Mouse (Mus musculus): ENCODE results near the gene Fbxo7. TPM values are rescaled to one million over a fixed set of nuclear protein-coding genes. Genes with fewer than 3 reads are reported as not detected.

Fbxo7 gene
- polyA plus RNA-seq, 1 experiment from 2014 or later = 25.9 TPM

- no peak for ATAC-seq (ENCODE audit: insufficient number of reproducible peaks, insufficient read depth, low FRiP score, low TSS enrichment, low read depth)
- H3K9me3 ChIP-seq = no peaks in the 10 kb centered on the region
- WGBS = 51% methylated on average over 10 of the region's 10 CpGs
Measured at GRCm38 (mm10) chr10:86091919-86092318, 70.1 kb downstream of the Fbxo7 start.

GRCm38 (mm10) chr10:86093109-86094035 lies 71.6 kb downstream of the Fbxo7 start:
- H3K9ac ChIP-seq (replicated peaks) = no peak overlapping the region
- H3K27ac ChIP-seq = no peak overlapping the region
- H3K4me2 ChIP-seq = no peak overlapping the region
- H3K27me3 ChIP-seq = no peaks in the 10 kb centered on the region
- no peak overlapping the region for H3K4me3 ChIP-seq (replicated peaks)
- no peaks in the 10 kb centered on the region for H3K36me3 ChIP-seq
- no peak for ATAC-seq (ENCODE audit: insufficient number of reproducible peaks, insufficient read depth, low FRiP score, low TSS enrichment, low read depth)
- H3K9me3 ChIP-seq = no peaks in the 10 kb centered on the region
- H3K4me1 ChIP-seq (replicated peaks) = peaks cover 6% of the 10 kb centered on the region; the same call in 1 of the 2 replicates
- 70% methylated on average over 14 of the region's 14 CpGs for WGBS

More at GRCm38 (mm10) chr10:86091919-86092318, 70.1 kb downstream of the Fbxo7 start:
- Histone ChIP-seq H3K27me3 (no peaks in the 10 kb centered on the region), H3K4me2 (no peak overlapping the region), H3K9ac (replicated peaks) (no peak overlapping the region), H3K4me3 (replicated peaks) (no peak overlapping the region), H3K27ac (no peak overlapping the region; the same call in 1 of the 2 replicates), H3K4me1 (replicated peaks) (peaks cover 6% of the 10 kb centered on the region; the same call in 1 of the 2 replicates), H3K36me3 (no peaks in the 10 kb centered on the region)

GRCm38 (mm10) chr10:86098363-86098762 lies 76.6 kb downstream of the Fbxo7 start:
- no peak for ATAC-seq (ENCODE audit: insufficient number of reproducible peaks, insufficient read depth, low FRiP score, low TSS enrichment, low read depth)
- WGBS = 70% methylated on average over 6 of the region's 6 CpGs

GRCm38 (mm10) chr10:86100281-86100851 lies 78.6 kb downstream of the Fbxo7 start:
- Histone ChIP-seq H3K4me2 (no peak overlapping the region), H3K27me3 (no peaks in the 10 kb centered on the region), H3K27ac (no peak overlapping the region), H3K36me3 (no peaks in the 10 kb centered on the region), H3K9me3 (peaks cover 11% of the 10 kb centered on the region; the same call in 1 of the 2 replicates), H3K4me3 (replicated peaks) (no peak overlapping the region), H3K9ac (replicated peaks) (no peak overlapping the region), H3K4me1 (replicated peaks) (peaks cover 3% of the 10 kb centered on the region; the same call in 1 of the 2 replicates)
- ATAC-seq (ENCODE audit: insufficient number of reproducible peaks, insufficient read depth, low FRiP score, low TSS enrichment, low read depth) = no peak
- WGBS = 86% methylated on average over 3 of the region's 3 CpGs

More at GRCm38 (mm10) chr10:86098363-86098762, 76.6 kb downstream of the Fbxo7 start:
- H3K4me3 ChIP-seq (replicated peaks) = no peak overlapping the region
- no peak overlapping the region for H3K4me2 ChIP-seq
- no peak overlapping the region for H3K9ac ChIP-seq (replicated peaks)
- H3K4me1 ChIP-seq (replicated peaks) = no peaks in the 10 kb centered on the region
- H3K27me3 ChIP-seq = no peaks in the 10 kb centered on the region
- H3K27ac ChIP-seq = no peak overlapping the region
- no peaks in the 10 kb centered on the region for H3K36me3 ChIP-seq
- peaks cover 11% of the 10 kb centered on the region; the same call in 1 of the 2 replicates for H3K9me3 ChIP-seq

Other genes starting within 250 kb of the Fbxo7 start
- 94.0 TPM in 2 replicates for gene Pwp1, start 192.5 kb upstream of the Fbxo7 start, polyA plus RNA-seq (2016; fragmentation: Nextera tagmentation; extraction: Ambion mirVana)
- gene Prdm4, start 104.8 kb upstream of the Fbxo7 start, polyA plus RNA-seq (2016; fragmentation: Nextera tagmentation; extraction: Ambion mirVana) = 29.7 and 31.7 TPM in 2 replicates
- gene Ascl4, start 94.3 kb upstream of the Fbxo7 start, polyA plus RNA-seq (2016; fragmentation: Nextera tagmentation; extraction: Ambion mirVana) = 0.18 and 0.36 TPM in 2 replicates
- 210 and 217 TPM in 2 replicates for gene Rtcb, start 64.1 kb upstream of the Fbxo7 start, polyA plus RNA-seq (2016; fragmentation: Nextera tagmentation; extraction: Ambion mirVana)
- gene Bpifc, start 10.1 kb upstream of the Fbxo7 start, polyA plus RNA-seq (2016; fragmentation: Nextera tagmentation; extraction: Ambion mirVana) = 0.16 TPM in 1 of 2 replicates, not detected in the other

Measured in limb, embryonic 12.5 days (tissue).